Mouse (Mus musculus) heart, embryonic 14.5 days (tissue): ENCODE data around the gene Pld4. TPM values are rescaled to one million over a fixed set of nuclear protein-coding genes. Genes with fewer than 3 reads are reported as not detected.

Experiments
- ATAC-seq: fragments of 200-750 bp; cut with Nextera tagmentation; 2 replicates; pipeline ENCODE4 v1.8.0; 2017; ENCODE audit warnings: low read depth, moderate TSS enrichment; ENCODE audit not compliant: insufficient number of reproducible peaks, insufficient read depth, low FRiP score
- H3K27ac ChIP-seq, 2 experiments: fragments of 200-500 bp in 1 of 2; fragments of 300-500 bp in 1 of 2; sonication (generic) in 1 of 2; replicated peaks in 1 of 2; 2 replicates each; pipeline ENCODE4 v1.5.1; 2012 to 2014; ENCODE audit warnings: low read depth in 2 of 2, low read length in 2 of 2, control low read depth in 1 of 2, mild to moderate bottlenecking in 1 of 2, mixed read lengths in 1 of 2; ENCODE audit not compliant: control insufficient read depth in 1 of 2, insufficient read depth in 1 of 2
- H3K27me3 ChIP-seq: fragments of 300-500 bp; sonication (generic); 2 replicates; pipeline ENCODE4 v1.6.1; 2014; ENCODE audit warnings: mild to moderate bottlenecking, low read length, control low read depth; ENCODE audit not compliant: control insufficient read depth, insufficient read depth
- H3K36me3 ChIP-seq: fragments of 300-500 bp; sonication (generic); 2 replicates; pipeline ENCODE4 v1.6.1; 2014; ENCODE audit warnings: mild to moderate bottlenecking, control low read depth, low read length, mixed read lengths; ENCODE audit not compliant: control insufficient read depth, insufficient read depth
- H3K4me1 ChIP-seq, 2 experiments: fragments of 200-500 bp in 1 of 2; fragments of 300-500 bp in 1 of 2; sonication (generic) in 1 of 2; 2 replicates each; pipeline ENCODE4 v1.6.1; 2012 to 2014; ENCODE audit warnings: low read length in 2 of 2, control low read depth in 1 of 2, mixed read lengths in 1 of 2; ENCODE audit not compliant: control insufficient read depth in 2 of 2, insufficient read depth in 2 of 2
- H3K4me2 ChIP-seq: fragments of 300-500 bp; sonication (generic); 2 replicates; pipeline ENCODE4 v1.6.1; 2014; ENCODE audit warnings: mild to moderate bottlenecking, low read length
- H3K4me3 ChIP-seq, 2 experiments: fragments of 200-500 bp in 1 of 2; fragments of 300-500 bp in 1 of 2; sonication (generic) in 1 of 2; 2 replicates each; pipeline ENCODE4 v1.5.1; 2012 to 2014; ENCODE audit warnings: low read length in 2 of 2, mild to moderate bottlenecking in 2 of 2, control low read depth in 1 of 2, low read depth in 1 of 2, moderate library complexity in 1 of 2; ENCODE audit not compliant: control insufficient read depth in 1 of 2, insufficient read depth in 1 of 2
- H3K9ac ChIP-seq: fragments of 300-500 bp; sonication (generic); 2 replicates; pipeline ENCODE4 v1.6.1; 2014; ENCODE audit warnings: mild to moderate bottlenecking, low read length
- H3K9me3 ChIP-seq: fragments of 300-500 bp; sonication (generic); 2 replicates; pipeline ENCODE4 v1.6.1; 2016; ENCODE audit warnings: low read length, control low read depth; ENCODE audit not compliant: control insufficient read depth
- WGBS: fragments of 180-500 bp; shearing (Covaris S2); extraction: QIAGEN DNeasy Blood & Tissue Kit; methylation state at CpG from one replicate; pipeline ENCODE4 v1.1.7; 2014; 5-methylcytosine and 5-hydroxymethylcytosine counted together
- polyA plus RNA-seq: library from polyadenylated mRNA; unstranded; fragments of >200 nt; fragmentation: Nextera tagmentation; extraction: Ambion mirVana; gene quantifications from 2 replicates; pipeline ENCODE4 v1.2.1, GENCODE M21; 2014

Pld4 gene
- polyA plus RNA-seq, 1 experiment from 2014 or later = 6.8 TPM

- Histone ChIP-seq H3K9me3 (no peaks in the 10 kb centered on the region), H3K4me3 (no peak overlapping the region), H3K9ac (no peak overlapping the region), H3K4me1 (no peaks in the 10 kb centered on the region), H3K36me3 (peaks cover 48% of the 10 kb centered on the region), H3K4me2 (no peak overlapping the region), H3K27me3 (no peaks in the 10 kb centered on the region), H3K27ac (no peak overlapping the region)
- no peak for ATAC-seq
- 71% methylated on average over 2 of the region's 2 CpGs for WGBS
Observed at GRCm38 (mm10) chr12:112734108-112734820, 26.2 kb upstream of the Pld4 start.

DNA sequence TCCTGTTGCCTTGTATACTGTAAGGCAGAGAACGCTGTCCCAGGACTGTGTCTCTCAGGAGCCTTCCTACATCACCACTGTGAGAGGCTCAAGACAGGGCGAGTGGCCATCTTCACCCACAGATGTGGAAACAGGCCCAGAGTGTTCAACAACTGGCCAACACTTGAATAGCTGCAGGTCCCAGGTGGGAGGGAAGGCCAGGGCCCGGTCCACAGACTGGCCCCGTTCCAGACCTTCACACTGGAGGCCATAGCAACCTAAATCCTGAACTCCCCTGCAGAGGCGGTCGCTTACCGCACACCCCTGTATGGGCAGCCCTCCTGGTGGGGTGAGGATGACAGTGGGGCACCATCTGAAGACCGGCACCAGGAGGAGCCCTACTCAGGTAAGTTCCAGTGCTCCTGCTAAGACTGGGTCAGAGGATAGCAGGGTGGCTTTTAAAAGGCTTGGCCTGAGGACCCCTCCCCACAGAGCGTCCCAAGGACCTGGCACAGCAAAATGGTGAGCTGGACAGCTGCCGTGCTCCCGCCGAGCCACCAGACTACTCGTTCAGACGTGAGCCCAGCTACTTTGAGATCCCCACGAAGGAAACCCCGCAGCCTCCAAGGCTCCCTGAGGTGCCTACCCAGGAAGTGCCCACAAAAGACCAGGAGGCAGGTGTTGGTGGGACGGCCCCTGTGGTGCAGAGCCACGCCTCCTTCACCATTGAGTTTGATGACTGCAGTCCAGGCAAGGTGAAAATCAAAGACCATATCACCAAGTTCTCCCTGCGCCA is 25.4 kb upstream of the Pld4 start:
- Histone ChIP-seq H3K4me3 (no peak overlapping the region), H3K27me3 (no peaks in the 10 kb centered on the region), H3K9me3 (no peaks in the 10 kb centered on the region), H3K36me3 (peaks cover 48% of the 10 kb centered on the region), H3K27ac (no peak overlapping the region), H3K9ac (no peak overlapping the region), H3K4me1 (no peaks in the 10 kb centered on the region), H3K4me2 (no peak overlapping the region)
- WGBS = 83% methylated on average over 19 of the region's 19 CpGs
- ATAC-seq = no peak

GRCm38 (mm10) chr12:112735896-112736635 is 24.4 kb upstream of the Pld4 start:
- H3K36me3 ChIP-seq = peaks cover 48% of the 10 kb centered on the region
- WGBS = 86% methylated on average over 29 of the region's 29 CpGs

GRCm38 (mm10) chr12:112736636-112736925 is 23.9 kb upstream of the Pld4 start:
- Histone ChIP-seq H3K27ac (no peak overlapping the region), H3K27me3 (no peaks in the 10 kb centered on the region), H3K9me3 (no peaks in the 10 kb centered on the region), H3K4me1 (no peaks in the 10 kb centered on the region), H3K4me2 (no peak overlapping the region), H3K36me3 (peaks cover 43% of the 10 kb centered on the region), H3K4me3 (no peak overlapping the region), H3K9ac (no peak overlapping the region)
- no peak for ATAC-seq
- WGBS = 86% methylated on average over 10 of the region's 10 CpGs

More at GRCm38 (mm10) chr12:112735896-112736635, 24.4 kb upstream of the Pld4 start:
- Histone ChIP-seq H3K9me3 (no peaks in the 10 kb centered on the region), H3K9ac (no peak overlapping the region), H3K27ac (no peak overlapping the region), H3K27me3 (no peaks in the 10 kb centered on the region), H3K4me1 (no peaks in the 10 kb centered on the region), H3K4me2 (no peak overlapping the region), H3K4me3 (no peak overlapping the region)
- ATAC-seq = no peak

GRCm38 (mm10) chr12:112737081-112737480 is 23.4 kb upstream of the Pld4 start:
- Histone ChIP-seq H3K9ac (no peak overlapping the region), H3K4me1 (no peaks in the 10 kb centered on the region), H3K4me2 (no peak overlapping the region), H3K36me3 (peaks cover 38% of the 10 kb centered on the region), H3K27ac (no peak overlapping the region), H3K4me3 (no peak overlapping the region), H3K9me3 (no peaks in the 10 kb centered on the region), H3K27me3 (no peaks in the 10 kb centered on the region)
- no peak for ATAC-seq
- WGBS = 87% methylated on average over 7 of the region's 7 CpGs

DNA sequence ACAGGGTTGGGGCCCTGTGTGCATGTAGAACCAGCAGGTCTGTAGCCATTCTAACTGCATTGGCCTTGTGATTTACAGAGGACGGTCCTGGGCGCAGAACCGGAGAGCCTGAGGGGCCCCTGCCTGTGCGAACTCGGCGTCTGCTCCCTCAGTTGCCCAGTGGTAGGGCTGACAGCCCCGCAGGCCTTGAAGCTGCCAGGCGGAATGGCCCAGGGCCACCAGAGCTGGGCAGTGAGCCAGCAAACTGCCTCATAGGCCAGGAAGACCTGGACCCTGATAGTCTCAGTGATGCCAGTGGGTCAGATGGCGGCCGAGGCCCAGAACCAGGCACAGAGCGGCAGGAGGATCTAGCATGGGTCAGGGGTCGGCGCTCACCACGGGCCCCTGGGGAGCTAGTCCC is 22.7 kb upstream of the Pld4 start:
- no peak overlapping the region for H3K9ac ChIP-seq
- H3K9me3 ChIP-seq = no peaks in the 10 kb centered on the region
- 86% methylated on average over 14 of the region's 14 CpGs for WGBS
- peaks cover 36% of the 10 kb centered on the region for H3K36me3 ChIP-seq
- no peak overlapping the region for H3K27ac ChIP-seq
- H3K4me3 ChIP-seq = no peak overlapping the region
- no peak overlapping the region for H3K4me2 ChIP-seq
- H3K27me3 ChIP-seq = no peaks in the 10 kb centered on the region
- no peak for ATAC-seq
- peaks cover 2% of the 10 kb centered on the region in 2 experiments; a peak in 3 of 4 replicates for H3K4me1 ChIP-seq

DNA sequence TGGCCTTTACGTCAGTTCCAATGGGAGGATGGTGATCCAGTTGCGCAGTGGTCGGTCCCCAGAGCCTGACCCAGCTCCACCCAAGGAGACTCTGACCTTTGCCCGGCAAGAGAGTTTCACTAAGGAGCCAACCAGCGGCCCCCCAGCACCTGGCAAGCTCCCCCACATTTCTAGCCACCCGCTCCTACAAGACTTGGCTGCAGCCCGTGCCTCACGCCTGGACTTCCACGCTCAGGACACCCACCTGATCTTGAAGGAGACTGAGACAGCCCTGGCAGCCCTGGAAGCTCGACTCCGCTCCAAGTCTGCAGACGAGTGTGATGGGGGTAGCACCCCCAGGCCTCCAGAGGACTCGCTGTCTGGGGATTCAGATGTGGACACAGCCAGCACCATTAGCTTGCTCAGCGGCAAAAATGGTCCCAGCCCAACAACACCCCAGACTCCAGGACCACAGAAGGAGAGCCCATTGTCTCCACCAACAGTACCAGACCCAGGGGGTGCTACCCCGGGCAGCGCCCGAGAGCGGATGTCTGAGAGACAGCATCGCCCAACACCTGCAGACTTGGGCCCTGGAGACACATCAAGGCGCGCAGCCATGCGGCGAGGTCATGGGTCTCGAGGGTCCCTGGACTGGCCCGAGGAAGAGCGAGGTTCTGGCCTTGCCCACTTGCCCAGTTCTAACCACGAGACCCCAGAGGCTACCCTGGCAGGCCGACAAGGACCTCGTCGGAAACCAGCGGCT is 22.0 kb upstream of the Pld4 start:
- H3K4me3 ChIP-seq = no peak overlapping the region
- peaks cover 8 to 9% of the 10 kb centered on the region in 2 experiments for H3K4me1 ChIP-seq
- ATAC-seq = no peak
- no peaks in the 10 kb centered on the region for H3K27me3 ChIP-seq
- H3K4me2 ChIP-seq = no peak overlapping the region
- H3K36me3 ChIP-seq = peaks cover 36% of the 10 kb centered on the region
- H3K9me3 ChIP-seq = no peaks in the 10 kb centered on the region
- WGBS = 91% methylated on average over 31 of the region's 31 CpGs
- no peak overlapping the region for H3K9ac ChIP-seq
- H3K27ac ChIP-seq = no peak overlapping the region
